ENCODE assay signal across 9 mouse cellular contexts in the genomic region with DNA sequence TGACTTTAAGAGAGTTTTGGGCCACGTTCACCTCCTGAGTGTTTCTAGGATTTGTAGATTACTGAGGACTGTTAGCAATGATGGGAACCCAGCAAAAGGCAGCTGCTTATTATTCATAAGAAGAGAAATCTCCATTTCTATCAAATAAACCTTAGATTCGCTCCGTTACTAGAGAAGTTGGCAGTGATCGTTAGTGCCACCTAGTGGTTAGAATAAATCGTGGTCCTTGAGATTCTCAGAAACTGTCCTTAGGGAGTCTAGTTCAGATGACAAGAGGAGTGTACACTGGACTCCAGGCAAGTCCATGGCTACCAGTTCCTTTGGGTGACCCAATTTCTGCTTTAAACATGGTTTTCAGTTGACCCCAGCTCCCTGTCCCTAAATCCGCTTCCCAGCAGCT. TPM values are rescaled to one million over a fixed set of nuclear protein-coding genes. Genes with fewer than 3 reads are reported as not detected.
DNase-seq lines count a peak whose midpoint lies in the region; TF ChIP-seq lines count a peak whose summit lies in the region.
"Had no signal": no experiment of that assay in that cellular context is flagged by ENCODE, and none has a peak within 500 bp of the region (broad histone marks: within the 10 kb centered on the region; RNA-seq: fewer than 3 reads in every experiment).

No protein-coding gene starts in this region.

- H3K4me1 ChIP-seq in ES-Bruce4 (ENCODE audit: control insufficient read depth, insufficient read depth, low read length), result peaks cover 3% of the 10 kb centered on the region

- peak; percentile 5 for TF ChIP-seq CTCF in ES-Bruce4 (IDR thresholded peaks at IDR 0.05; ENCODE audit: low read depth, low read length)

- H3K27ac ChIP-seq in ES-Bruce4 (ENCODE audit: insufficient read depth, low read length), result no peak overlapping the region

- no peaks in the 10 kb centered on the region for H3K27me3 ChIP-seq in ES-Bruce4 (ENCODE audit: control insufficient read depth, insufficient read depth, low read length, poor library complexity, severe bottlenecking)

- no peaks in the 10 kb centered on the region for H3K36me3 ChIP-seq in ES-Bruce4 (ENCODE audit: control insufficient read depth, insufficient read depth, low read length, poor library complexity, severe bottlenecking)

- TF ChIP-seq EP300 in ES-Bruce4 (IDR thresholded peaks at IDR 0.05; ENCODE audit: insufficient read depth, low read depth, low read length), result no peak

- no peak overlapping the region for H3K9ac ChIP-seq in ES-Bruce4 (ENCODE audit: low read depth, poor library complexity, severe bottlenecking)

- no peaks in the 10 kb centered on the region for H3K9me3 ChIP-seq in ES-Bruce4 (replicated peaks; ENCODE audit: control insufficient read depth, insufficient read depth, low read length, poor library complexity, severe bottlenecking)

- peak; percentile 66 for DNase-seq in layer of hippocampus, adult 11-12 months (ENCODE audit: low spot score)
- DNase-seq in layer of hippocampus, adult 9-11 months, result no peak
- DNase-seq in R1 (ENCODE audit: low read depth, low spot score), result peak; percentile 75
- DNase-seq in forelimb bud, embryonic 11.5 days (ENCODE audit: low read depth, low spot score), result peak; percentile 63
- DNase-seq in mesoderm, embryonic 11.5 days (ENCODE audit: low read depth, low spot score), result peak; percentile 75
- no peak for DNase-seq in adrenal gland, adult 2 months
- DNase-seq in adrenal gland, postnatal 4 days (ENCODE audit: low spot score in 2 of 2), result no peak

- no peak for TF ChIP-seq POLR2A in ES-Bruce4 (IDR thresholded peaks at IDR 0.05; ENCODE audit: insufficient read depth, low read length)

- no peak overlapping the region for H3K4me3 ChIP-seq in ES-Bruce4 (ENCODE audit: low read depth, low read length)
- H3K4me3 ChIP-seq: erythroblast, embryonic 14.5 days had no signal

RNA-seq across cellular contexts. Expression of a gene that starts 58.3 kb away (rescaled TPM):
- polyA plus RNA-seq in ES-Bruce4 (2011; ENCODE audit: insufficient read depth, insufficient read length, low read depth, missing spikeins), result 287 and 296 TPM in 2 replicates
- total RNA-seq in adrenal gland, adult 2 months (2021), result 100 to 1,000 TPM; 125 to 134 TPM
- 39.7 and 53.3 TPM in 2 replicates for polyA plus RNA-seq in adrenal gland, adult 2 months (2012; rRNA removed)
- 100 to 1,000 TPM; 136 to 151 TPM for total RNA-seq in adrenal gland, postnatal 4 days (2021)

RNA-seq across cellular contexts. Expression of a gene that starts 58.7 kb away (rescaled TPM):
- 5.4 and 6.9 TPM in 2 replicates for polyA plus RNA-seq in ES-Bruce4 (2011; ENCODE audit: insufficient read depth, insufficient read length, low read depth, missing spikeins)
- total RNA-seq in adrenal gland, adult 2 months (2021), result 1 to 10 TPM; 1.4 to 1.9 TPM
- 0.10 and 0.23 TPM in 2 replicates for polyA plus RNA-seq in adrenal gland, adult 2 months (2012; rRNA removed)
- total RNA-seq in adrenal gland, postnatal 4 days (2021), result 1 to 10 TPM; 2.1 to 2.5 TPM
- polyA plus RNA-seq: erythroblast, embryonic 14.5 days had no signal

Comparison
In these comparisons a context has a peak if more than half of its experiments do, and no peak if none do; other contexts are left out.
1. DNase-seq: peak in layer of hippocampus, adult 11-12 months (single experiment), R1 (single experiment), forelimb bud, embryonic 11.5 days (single experiment) and mesoderm, embryonic 11.5 days (single experiment); none in layer of hippocampus, adult 9-11 months (single experiment), adrenal gland, adult 2 months (single experiment) and adrenal gland, postnatal 4 days (0 of 2).